Mouse (Mus musculus): Measurements from ENCODE around the gene Tnfsf18. TPM values are rescaled to one million over a fixed set of nuclear protein-coding genes. Genes with fewer than 3 reads are reported as not detected.

Tnfsf18 gene
- not detected in 2 replicates for polyA plus RNA-seq (2016; fragmentation: Nextera tagmentation; extraction: Ambion mirVana)

- Histone ChIP-seq H3K27ac (no peak within 1 kb of the TSS), H3K4me3 (no peak within 1 kb of the TSS), H3K4me1 (no peaks in the 10 kb centered on the region), H3K27me3 (ENCODE audit: poor library complexity, severe bottlenecking) (no peaks in the 10 kb centered on the region), H3K9me3 (no peaks in the 10 kb centered on the region), H3K36me3 (replicated peaks) (no peaks in the 10 kb centered on the region)
- DNase-seq (ENCODE audit: extremely low spot score, low spot score), result no peak
- WGBS, result 83% methylated on average over 8 of the region's 8 CpGs
These were observed at the start of gene Tnfsf18 for GRCm38 (mm10) chr1:161494343-161494742. Gene Tnfsf18 (plus strand): TSS chr1:161494655.

DNA sequence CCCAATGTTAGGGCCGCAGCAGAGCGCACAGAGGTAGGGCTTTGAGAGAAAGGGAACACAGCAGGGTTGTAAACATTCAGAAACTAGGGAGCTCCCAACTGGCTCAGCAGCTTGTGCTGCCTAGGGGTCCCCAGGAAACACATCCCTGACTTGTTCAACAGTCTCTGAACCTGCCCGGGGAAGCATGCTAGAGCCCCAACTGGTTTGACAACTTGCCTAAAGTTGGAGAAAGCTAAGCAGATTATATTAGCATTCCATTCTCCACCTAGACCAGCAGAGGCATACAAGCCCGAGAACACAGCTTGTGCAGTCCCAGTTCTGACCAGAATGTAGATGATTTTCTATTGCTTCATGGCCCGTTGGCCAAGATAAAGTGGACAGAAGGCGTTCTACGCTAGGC, 49.6 kb upstream of the Tnfsf18 start:
- Histone ChIP-seq H3K4me3 (no peak overlapping the region), H3K27ac (no peak overlapping the region), H3K9me3 (no peaks in the 10 kb centered on the region), H3K4me1 (peaks cover 16% of the 10 kb centered on the region), H3K27me3 (ENCODE audit: poor library complexity, severe bottlenecking) (no peaks in the 10 kb centered on the region), H3K36me3 (replicated peaks) (no peaks in the 10 kb centered on the region)
- 73% methylated on average over 7 of the region's 7 CpGs for WGBS
- no peak for DNase-seq (ENCODE audit: extremely low spot score, low spot score)

DNA sequence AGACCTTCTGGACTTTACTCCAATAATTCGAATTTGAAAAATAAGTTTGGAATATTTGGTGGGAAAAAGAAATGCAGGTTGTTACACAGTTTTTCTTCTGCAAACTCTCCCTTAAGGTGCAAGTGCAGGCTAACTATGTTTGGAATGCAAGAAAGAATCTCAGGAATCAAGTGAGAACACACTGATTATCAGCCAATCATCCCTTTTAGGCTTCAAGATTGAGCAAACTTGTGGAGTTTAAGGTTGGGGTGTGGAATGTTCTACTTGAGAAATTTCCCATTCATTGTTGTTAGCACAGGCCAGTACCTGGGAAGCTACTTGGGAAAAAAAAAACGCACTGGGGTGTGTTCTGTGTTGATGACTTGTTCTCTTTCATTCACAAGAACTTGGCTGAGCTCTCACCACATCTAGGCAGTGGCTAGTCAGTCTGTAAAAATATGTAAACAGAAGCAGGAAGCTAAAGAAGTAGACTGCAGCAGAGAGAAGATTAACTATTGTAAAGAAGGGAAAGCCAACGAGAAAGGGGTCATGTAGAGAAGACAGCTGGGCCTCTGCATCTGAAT, 42.7 kb upstream of the Tnfsf18 start:
- whole genome bisulfite sequencing, result 56% methylated on average over 3 of the region's 3 CpGs

DNA sequence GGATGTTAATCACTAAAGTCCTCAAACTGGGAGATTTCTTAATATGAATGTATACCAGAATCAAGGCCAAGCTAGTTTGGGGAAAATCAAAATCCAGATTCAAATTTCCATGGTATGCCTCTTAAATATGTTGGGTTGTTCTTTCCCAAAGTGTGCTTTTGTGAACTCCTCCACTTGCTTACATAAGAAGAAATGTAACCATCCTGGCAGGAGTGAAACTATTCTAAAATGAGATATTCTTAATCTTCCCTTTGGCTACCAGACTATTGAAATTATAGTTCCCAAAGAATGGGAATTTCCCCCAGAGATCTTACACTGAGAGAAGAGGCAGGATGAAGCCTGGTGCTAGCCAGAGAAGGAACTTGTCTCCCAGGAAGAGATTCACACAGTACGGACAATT, 42.2 kb upstream of the Tnfsf18 start:
- Histone ChIP-seq H3K27me3 (ENCODE audit: poor library complexity, severe bottlenecking) (no peaks in the 10 kb centered on the region), H3K9me3 (no peaks in the 10 kb centered on the region), H3K4me1 (no peaks in the 10 kb centered on the region), H3K4me3 (no peak overlapping the region), H3K36me3 (replicated peaks) (no peaks in the 10 kb centered on the region), H3K27ac (no peak overlapping the region)
- DNase-seq (ENCODE audit: extremely low spot score, low spot score), result no peak
- 93% methylated on average over 1 of the region's 1 CpGs for WGBS

More for the DNA sequence above, 42.7 kb upstream of the Tnfsf18 start:
- H3K4me1 ChIP-seq, result no peaks in the 10 kb centered on the region
- no peak overlapping the region for H3K4me3 ChIP-seq
- DNase-seq (ENCODE audit: extremely low spot score, low spot score), result no peak
- H3K36me3 ChIP-seq (replicated peaks), result no peaks in the 10 kb centered on the region
- H3K27ac ChIP-seq, result no peak overlapping the region
- H3K27me3 ChIP-seq (ENCODE audit: poor library complexity, severe bottlenecking), result no peaks in the 10 kb centered on the region
- no peaks in the 10 kb centered on the region for H3K9me3 ChIP-seq

DNA sequence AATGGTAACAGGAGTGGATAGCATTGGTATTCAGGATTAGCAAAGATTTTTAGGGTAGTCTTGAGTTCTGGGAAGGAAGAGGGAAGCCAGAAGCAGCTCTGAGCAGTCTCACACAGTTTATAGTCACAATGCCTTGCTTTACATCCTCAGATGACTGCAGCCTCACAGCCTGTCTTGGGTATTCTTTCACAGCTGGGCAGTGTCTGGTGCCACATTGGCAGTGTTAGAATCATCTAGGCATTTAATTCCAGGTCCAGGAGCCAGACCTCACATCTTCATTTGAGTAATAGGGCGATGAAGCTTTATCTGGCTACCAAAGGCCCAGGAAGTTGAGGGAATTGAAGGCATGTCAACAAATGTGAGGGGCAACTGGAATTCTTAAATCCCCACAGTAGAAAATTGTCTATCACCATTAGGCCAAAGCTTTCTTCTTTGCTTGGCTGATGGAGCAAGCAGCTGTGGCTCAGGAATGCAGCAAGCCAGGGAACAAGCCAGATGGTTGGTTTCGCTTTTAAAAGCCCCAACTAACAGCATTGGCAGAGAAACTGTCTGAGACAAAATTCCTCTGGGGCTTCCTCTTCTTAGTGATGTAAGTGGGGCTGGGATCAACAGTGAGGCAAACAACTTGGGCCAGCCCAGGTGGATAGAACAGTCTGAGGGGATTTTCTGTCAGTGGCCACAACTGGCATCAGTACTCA, 30.9 kb upstream of the Tnfsf18 start:
- H3K4me1 ChIP-seq, result no peaks in the 10 kb centered on the region
- H3K27ac ChIP-seq, result no peak overlapping the region
- H3K4me3 ChIP-seq, result no peak overlapping the region
- H3K9me3 ChIP-seq, result 0 out of 2 replicates have a peak, but pooled peaks cover 4% of the 10 kb centered on the region
- 79% methylated on average over 2 of the region's 2 CpGs for WGBS
- no peaks in the 10 kb centered on the region for H3K27me3 ChIP-seq (ENCODE audit: poor library complexity, severe bottlenecking)
- H3K36me3 ChIP-seq (replicated peaks), result no peaks in the 10 kb centered on the region
- DNase-seq (ENCODE audit: extremely low spot score, low spot score), result no peak

DNA sequence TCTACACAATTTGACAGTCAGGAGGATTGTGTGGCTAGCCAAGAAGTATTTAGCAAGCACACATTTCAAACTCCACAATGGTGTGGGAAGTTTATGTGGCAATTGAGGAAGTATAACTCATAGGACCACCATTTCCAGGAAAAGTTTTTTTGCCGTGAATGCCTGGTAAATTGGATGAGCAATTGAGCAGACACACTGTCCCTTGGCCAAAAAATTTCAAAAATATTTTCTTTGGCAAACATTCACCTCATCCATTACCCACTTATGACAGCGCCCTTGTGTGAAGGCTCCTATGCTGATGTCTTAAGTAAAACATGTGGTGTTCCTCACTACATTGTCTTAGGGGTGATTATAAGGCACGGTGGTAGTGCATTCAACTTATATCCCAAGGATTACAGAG, 17.2 kb upstream of the Tnfsf18 start:
- Histone ChIP-seq H3K27me3 (ENCODE audit: poor library complexity, severe bottlenecking) (no peaks in the 10 kb centered on the region), H3K9me3 (no peaks in the 10 kb centered on the region), H3K27ac (no peak overlapping the region), H3K4me3 (no peak overlapping the region), H3K36me3 (replicated peaks) (no peaks in the 10 kb centered on the region), H3K4me1 (no peaks in the 10 kb centered on the region)
- no peak for DNase-seq (ENCODE audit: extremely low spot score, low spot score)
- WGBS, result 83% methylated on average over 3 of the region's 3 CpGs

DNA sequence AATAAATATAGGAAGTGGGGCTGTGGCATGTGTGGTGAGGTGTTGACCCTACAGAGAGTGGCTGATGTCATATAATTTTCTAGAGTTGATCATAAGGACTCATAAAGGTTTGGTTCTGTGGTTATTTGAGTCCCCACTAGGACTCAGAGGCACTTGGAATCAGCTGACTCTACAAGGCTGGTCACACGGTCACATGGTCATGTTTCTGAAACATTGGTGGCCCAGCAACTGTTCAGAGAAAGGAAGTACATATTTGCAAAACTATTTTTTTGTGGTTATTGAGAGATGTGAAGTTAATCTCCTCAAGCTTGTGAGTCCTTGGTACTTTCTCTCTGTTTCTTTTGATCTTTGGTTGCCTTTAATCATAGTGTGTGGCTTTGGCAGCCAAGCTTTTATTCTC, 14.6 kb upstream of the Tnfsf18 start:
- Histone ChIP-seq H3K27me3 (ENCODE audit: poor library complexity, severe bottlenecking) (no peaks in the 10 kb centered on the region), H3K36me3 (replicated peaks) (no peaks in the 10 kb centered on the region)
- 94% methylated on average over 1 of the region's 1 CpGs for WGBS

DNA sequence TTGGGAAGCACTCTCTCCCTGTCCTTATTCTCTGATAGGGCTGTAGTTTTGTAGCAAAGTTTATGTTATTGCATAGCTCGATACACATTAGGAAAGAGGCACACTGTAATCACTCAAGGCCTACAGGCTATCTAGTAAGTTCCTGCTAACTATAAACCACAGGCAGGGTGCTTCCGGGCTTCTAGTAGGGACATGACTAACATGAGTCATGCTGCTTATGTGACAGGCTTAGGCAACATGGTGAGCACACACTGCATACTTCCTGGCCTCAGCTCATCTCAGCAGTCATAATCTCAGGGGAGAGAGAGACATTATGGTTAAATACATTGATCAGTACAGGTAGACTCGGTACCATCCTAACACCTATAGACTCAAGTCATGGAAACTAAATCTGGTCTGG, 12.2 kb upstream of the Tnfsf18 start:
- WGBS, result 90% methylated on average over 3 of the region's 3 CpGs
- Histone ChIP-seq H3K4me3 (no peak overlapping the region), H3K9me3 (no peaks in the 10 kb centered on the region), H3K27ac (no peak overlapping the region), H3K36me3 (replicated peaks) (no peaks in the 10 kb centered on the region), H3K4me1 (no peaks in the 10 kb centered on the region), H3K27me3 (ENCODE audit: poor library complexity, severe bottlenecking) (no peaks in the 10 kb centered on the region)
- DNase-seq (ENCODE audit: extremely low spot score, low spot score), result no peak

More for the DNA sequence above, 14.6 kb upstream of the Tnfsf18 start:
- Histone ChIP-seq H3K4me1 (no peaks in the 10 kb centered on the region), H3K27ac (no peak overlapping the region), H3K4me3 (no peak overlapping the region), H3K9me3 (no peaks in the 10 kb centered on the region)
- DNase-seq (ENCODE audit: extremely low spot score, low spot score), result no peak

DNA sequence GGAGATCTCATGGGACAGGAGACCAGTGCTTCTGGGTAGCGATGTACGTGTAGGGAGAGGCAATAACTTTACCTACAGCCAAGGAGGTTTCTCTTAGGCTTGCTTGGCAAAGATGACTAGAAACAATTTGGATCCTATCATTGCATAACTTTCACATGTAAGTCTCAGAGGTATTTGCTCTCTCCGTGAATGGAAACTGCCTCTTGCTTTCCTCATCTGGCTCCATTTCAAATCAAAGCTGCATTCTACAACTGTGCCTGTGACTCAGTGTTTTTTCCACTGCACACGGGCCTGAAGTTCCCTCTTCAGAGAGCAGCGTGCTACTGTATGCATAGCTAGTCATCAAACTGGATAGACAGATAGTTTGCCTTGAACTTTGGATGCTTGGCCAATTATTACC, 7.4 kb upstream of the Tnfsf18 start:
- Histone ChIP-seq H3K36me3 (replicated peaks) (no peaks in the 10 kb centered on the region), H3K9me3 (no peaks in the 10 kb centered on the region), H3K4me1 (no peaks in the 10 kb centered on the region), H3K27ac (no peak overlapping the region), H3K4me3 (no peak overlapping the region), H3K27me3 (ENCODE audit: poor library complexity, severe bottlenecking) (no peaks in the 10 kb centered on the region)
- DNase-seq (ENCODE audit: extremely low spot score, low spot score), result no peak
- WGBS, result 96% methylated on average over 5 of the region's 5 CpGs

GRCm38 (mm10) chr1:161491766-161492165, 2.7 kb upstream of the Tnfsf18 start:
- Histone ChIP-seq H3K4me3 (no peak overlapping the region), H3K27ac (no peak overlapping the region), H3K36me3 (replicated peaks) (no peaks in the 10 kb centered on the region), H3K4me1 (no peaks in the 10 kb centered on the region), H3K27me3 (ENCODE audit: poor library complexity, severe bottlenecking) (no peaks in the 10 kb centered on the region), H3K9me3 (no peaks in the 10 kb centered on the region)
- 88% methylated on average over 7 of the region's 7 CpGs for WGBS
- no peak for DNase-seq (ENCODE audit: extremely low spot score, low spot score)

DNA sequence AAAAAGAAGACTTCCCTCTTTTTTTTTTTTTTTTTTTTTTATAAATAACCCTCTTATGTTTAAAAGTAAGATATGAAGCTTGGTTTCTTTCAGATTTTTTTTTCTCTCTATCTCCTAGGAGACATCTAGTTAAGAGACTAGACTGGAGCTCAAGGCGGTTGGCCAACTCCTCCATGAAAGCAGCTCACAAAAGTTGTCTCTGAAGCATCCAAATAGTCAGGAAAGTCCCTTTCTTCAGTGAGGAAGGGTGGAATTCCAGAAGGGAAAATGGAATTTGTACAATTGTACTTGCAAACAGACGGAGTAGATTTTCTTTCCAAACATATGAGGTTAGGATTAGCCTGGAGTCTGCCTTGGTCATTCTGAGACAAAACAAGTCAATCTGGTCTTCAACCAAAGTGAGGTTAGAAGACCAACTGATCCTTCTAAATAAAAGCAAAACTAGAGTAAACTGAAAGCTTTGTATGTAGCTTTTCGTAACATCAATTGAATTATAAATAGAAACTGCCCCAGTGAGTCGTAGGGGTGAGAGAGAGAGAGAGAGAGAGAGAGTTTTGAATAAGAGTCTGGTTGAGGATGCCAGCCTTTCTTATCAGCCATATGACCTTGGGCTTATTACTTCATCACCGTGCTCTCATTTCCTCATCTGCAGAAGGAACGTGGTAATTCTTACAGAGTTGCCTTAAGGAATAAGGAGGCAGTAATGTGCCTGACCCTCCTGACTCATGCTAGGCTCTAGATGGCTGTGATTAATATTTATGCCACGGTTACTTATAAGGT, 2.6 kb downstream of the Tnfsf18 start:
- H3K27ac ChIP-seq, result no peak overlapping the region
- H3K4me1 ChIP-seq, result no peaks in the 10 kb centered on the region
- no peaks in the 10 kb centered on the region for H3K9me3 ChIP-seq
- H3K36me3 ChIP-seq (replicated peaks), result no peaks in the 10 kb centered on the region
- DNase-seq (ENCODE audit: extremely low spot score, low spot score), result no peak
- H3K27me3 ChIP-seq (ENCODE audit: poor library complexity, severe bottlenecking), result no peaks in the 10 kb centered on the region
- H3K4me3 ChIP-seq, result no peak overlapping the region
- 86% methylated on average over 7 of the region's 7 CpGs for WGBS

DNA sequence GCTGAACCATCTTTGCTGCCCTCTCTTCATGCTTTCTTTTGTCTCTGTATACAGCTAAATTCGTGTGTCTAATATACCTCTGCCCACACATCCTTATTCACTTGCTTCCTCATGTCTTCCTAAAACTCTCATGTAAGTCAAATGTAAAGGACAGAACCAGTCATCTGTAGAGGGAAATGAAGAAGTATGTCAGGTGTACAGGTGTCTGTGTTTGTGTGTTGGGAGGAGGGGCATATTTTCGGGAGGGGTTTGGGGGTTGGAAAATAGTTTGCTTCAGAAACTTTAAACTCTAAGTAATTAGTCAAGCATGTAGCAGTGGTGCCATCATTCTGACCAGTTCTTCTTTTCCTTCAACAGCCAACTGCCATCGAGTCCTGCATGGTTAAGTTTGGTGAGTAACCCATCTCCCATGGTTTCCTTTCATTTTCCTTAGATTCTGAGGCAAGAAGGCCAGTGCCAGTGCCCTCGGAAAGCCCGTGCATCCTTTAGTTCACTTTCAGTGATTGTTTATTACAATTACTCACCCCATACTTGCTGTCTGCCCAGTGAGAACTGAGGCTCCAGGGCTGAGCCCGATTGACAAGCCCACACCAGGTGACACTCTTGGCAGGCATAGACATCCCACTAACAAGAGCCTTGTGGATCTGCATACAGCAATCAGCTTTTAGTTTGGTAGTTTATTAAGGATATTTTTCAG, 5.8 kb downstream of the Tnfsf18 start:
- no peaks in the 10 kb centered on the region for H3K27me3 ChIP-seq (ENCODE audit: poor library complexity, severe bottlenecking)
- no peaks in the 10 kb centered on the region for H3K36me3 ChIP-seq (replicated peaks)
- no peak overlapping the region for H3K4me3 ChIP-seq
- H3K9me3 ChIP-seq, result no peaks in the 10 kb centered on the region
- no peak for DNase-seq (ENCODE audit: extremely low spot score, low spot score)
- WGBS, result 90% methylated on average over 6 of the region's 6 CpGs
- H3K4me1 ChIP-seq, result no peaks in the 10 kb centered on the region
- H3K27ac ChIP-seq, result no peak overlapping the region

DNA sequence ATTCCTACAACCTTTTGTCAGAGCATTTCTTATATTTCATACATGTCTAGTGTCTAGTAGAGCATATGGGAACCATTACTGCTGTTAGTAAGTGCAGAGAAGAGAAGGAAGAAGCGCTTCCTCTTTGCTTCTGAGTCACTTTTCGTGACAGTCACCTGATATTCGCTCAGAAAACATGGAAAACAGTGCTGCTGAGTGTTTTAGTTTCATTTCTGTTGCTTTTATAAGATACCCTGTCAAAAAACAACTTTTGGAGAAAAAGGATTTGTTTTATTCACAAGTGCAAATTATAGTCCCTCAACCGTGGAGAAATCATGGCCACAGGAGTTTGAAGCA, 6.3 kb downstream of the Tnfsf18 start:
- Histone ChIP-seq H3K4me1 (no peaks in the 10 kb centered on the region), H3K36me3 (replicated peaks) (no peaks in the 10 kb centered on the region), H3K27ac (no peak overlapping the region), H3K4me3 (no peak overlapping the region), H3K9me3 (no peaks in the 10 kb centered on the region), H3K27me3 (ENCODE audit: poor library complexity, severe bottlenecking) (no peaks in the 10 kb centered on the region)
- no peak for DNase-seq (ENCODE audit: extremely low spot score, low spot score)
- WGBS, result 82% methylated on average over 4 of the region's 4 CpGs

All from forebrain, embryonic 10.5 days (tissue).